Mouse (Mus musculus): ENCODE data around the gene Gm11444.

The Gm11444 gene

DNA sequence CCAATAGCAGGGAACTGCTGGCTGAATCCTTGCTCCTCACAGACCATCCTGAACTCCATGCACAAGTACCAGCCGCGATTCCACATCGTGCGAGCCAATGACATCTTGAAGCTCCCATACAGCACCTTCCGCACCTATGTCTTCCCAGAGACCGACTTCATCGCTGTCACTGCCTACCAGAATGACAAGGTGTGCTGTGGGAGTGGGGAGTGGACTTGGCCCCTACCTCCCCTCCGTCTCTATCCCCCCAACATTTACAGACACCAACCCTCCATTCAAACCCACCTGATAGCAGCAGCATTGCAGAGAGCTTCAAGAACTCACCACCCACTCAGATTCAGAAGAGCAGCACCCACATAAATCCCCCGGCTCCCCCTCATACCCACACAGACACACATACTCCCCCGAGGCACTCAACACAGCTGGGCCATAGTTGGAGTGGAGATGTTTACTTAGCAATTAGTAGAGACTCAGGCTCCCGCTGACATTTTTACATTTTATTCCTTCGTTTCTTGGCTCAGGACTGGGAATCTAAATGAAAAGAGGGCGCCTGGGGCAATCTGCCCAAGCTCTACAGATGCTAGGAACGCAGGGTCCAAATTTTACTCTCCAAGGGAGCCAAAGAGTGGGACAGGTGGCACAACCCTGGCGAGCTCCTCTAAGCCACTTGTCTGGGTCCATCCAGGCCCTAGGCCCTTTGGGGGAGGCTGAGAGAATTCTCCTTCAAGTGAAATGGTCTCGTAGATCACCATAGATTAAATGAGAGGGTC lies 14.2 kb downstream of the Gm11444 start:
- no peak for DNase-seq (ENCODE audit: low spot score in 2 of 2)

DNA sequence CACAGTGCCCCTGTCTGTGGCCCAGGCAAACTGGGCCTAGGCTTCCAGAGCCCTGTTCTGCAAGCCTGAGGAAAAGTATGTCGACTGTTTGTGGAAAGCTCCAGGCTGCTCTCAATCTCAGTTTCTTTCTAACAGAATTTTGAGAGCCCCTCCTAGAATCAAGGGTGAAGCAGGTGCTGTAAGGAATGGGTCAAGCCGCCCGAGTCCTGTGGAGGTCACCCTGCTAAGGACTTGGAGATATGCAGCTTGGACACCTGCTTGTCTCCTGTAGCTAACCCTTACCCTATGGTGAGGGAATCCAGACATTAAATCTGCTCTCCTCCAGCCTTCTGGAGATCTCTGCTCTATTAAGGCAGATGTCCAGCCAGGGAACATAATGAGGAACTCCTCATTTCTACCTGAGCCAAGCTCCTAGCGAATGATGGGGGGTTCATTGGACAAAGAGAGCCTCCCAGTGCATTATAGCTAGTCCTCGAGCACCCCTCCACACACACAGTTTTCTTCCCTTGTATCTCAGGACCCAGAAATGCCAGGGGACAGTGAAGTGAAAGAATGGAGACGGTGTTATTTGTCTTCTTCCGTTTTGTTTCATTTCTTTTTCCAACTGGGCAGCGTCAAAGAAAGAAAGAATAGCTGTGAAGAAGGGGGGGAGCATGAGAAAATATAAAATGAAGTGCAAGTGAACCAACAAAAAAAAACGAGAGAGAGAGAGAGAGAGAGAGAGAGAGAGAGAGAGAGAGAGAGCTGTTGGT lies 15.0 kb downstream of the Gm11444 start:
- no peak for DNase-seq (ENCODE audit: low spot score in 2 of 2)

GRCm38 (mm10) chr11:85834386-85834931 lies 15.7 kb downstream of the Gm11444 start:
- DNase-seq (ENCODE audit: low spot score in 2 of 2): no peak

- no peak for DNase-seq (ENCODE audit: low spot score in 2 of 2)
Observed at GRCm38 (mm10) chr11:85833761-85834385, 16.3 kb downstream of the Gm11444 start.

DNA sequence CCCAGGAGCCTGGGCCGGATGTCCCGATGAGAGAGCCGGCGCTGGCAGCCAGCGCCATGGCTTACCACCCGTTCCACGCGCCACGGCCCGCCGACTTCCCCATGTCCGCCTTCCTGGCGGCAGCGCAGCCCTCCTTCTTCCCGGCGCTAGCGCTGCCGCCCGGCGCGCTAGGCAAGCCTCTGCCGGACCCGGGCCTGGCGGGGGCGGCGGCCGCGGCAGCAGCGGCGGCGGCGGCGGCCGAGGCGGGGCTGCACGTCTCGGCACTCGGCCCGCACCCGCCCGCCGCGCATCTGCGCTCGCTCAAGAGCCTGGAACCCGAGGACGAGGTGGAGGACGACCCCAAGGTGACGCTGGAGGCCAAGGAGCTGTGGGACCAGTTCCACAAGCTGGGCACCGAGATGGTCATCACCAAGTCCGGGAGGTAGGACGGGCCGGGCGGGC lies 17.0 kb downstream of the Gm11444 start:
- DNase-seq (ENCODE audit: low spot score in 2 of 2): no peak

- no peak for DNase-seq (ENCODE audit: low spot score in 2 of 2)
Observed at GRCm38 (mm10) chr11:85832231-85832924, 17.8 kb downstream of the Gm11444 start, which contains the start of gene Tbx2. Gene Tbx2 (plus strand): TSS chr11:85832551.

GRCm38 (mm10) chr11:85831656-85832230 lies 18.4 kb downstream of the Gm11444 start:
- no peak for DNase-seq (ENCODE audit: low spot score in 2 of 2)

GRCm38 (mm10) chr11:85830901-85831341 lies 19.2 kb downstream of the Gm11444 start:
- DNase-seq (ENCODE audit: low spot score in 2 of 2): no peak

GRCm38 (mm10) chr11:85829520-85830440 lies 20.4 kb downstream of the Gm11444 start:
- DNase-seq (ENCODE audit: low spot score in 2 of 2): no peak

DNA sequence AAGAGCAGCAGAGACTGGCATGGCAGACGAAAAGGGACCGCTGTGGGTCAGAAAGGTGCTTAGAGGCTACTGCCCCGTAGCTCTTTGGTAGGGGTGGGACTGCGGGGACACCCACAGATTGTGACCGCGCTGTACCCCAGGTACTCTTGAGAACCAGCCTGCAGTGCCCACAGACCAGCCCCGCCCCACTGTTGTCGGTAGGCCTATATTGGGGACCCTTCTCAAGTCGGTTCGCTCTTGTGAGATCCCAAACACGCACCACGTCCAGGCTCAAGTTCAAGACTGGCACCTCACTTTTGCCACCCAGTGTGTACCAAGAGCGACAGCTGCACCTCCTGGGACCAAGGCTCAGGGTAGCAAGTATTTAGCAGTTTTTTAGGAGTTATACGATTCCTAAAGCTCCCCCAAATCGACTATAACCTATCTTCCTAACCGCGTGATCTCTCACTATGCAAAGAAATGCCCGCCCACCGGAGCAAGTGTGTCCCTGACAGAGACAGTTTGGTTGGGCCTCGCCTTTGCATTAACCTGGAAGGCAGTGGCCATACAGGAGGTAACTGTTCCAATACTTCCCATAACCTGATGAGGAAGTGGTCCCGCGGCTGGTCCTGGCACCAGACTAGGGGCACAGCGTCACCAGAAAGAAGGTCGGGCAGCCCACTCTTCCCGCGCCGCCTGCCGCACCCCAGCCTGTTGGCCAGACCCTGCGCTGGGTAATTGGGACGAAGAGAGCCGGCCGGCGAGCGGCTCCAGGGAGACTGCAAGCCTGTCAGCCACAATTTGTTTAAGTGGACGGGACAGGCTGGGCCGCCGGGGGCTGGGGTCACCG lies 21.2 kb downstream of the Gm11444 start:
- no peak for DNase-seq (ENCODE audit: low spot score in 2 of 2)

- DNase-seq (ENCODE audit: low spot score in 2 of 2): no peak
Observed at GRCm38 (mm10) chr11:85827342-85827741, 22.8 kb downstream of the Gm11444 start.

DNA sequence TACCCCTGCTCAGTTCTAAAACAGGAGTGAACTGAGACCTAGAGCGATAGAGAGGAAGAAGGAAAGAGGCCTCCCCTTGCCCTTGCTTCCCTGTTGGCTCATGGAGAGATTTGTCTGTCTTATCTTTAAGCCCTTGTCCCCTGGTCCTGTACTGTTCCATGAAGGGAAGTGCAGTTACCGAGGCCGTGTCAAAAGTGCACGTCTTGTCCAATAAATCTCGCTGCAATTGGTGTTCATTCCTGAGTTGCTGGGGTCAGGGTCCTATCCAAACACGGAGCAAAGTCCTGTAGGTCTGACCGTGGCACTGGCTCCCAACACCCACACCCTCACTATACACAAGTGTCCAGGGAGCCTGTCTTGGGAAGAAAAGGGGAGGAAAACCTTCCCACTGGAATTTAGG lies 24.3 kb downstream of the Gm11444 start:
- DNase-seq (ENCODE audit: low spot score in 2 of 2): no peak

DNA sequence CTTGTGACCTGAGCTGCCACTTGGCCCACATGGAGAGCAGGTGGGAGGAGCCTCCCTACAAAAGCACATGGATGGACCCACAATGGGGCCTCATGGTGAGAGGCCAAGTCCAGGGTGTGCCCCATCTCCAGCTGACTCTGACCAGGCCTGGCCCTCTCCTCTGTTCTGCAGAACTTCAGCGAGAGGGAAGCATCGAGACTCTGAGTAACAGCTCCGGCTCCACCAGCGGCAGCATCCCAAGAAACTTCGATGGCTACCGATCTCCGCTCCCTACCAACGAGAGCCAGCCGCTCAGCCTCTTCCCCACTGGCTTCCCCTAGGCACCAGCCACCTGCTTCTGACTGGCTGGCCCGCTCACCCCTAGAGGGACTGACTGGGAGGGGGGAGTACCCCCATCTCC lies 25.1 kb downstream of the Gm11444 start:
- DNase-seq (ENCODE audit: low spot score in 2 of 2): no peak

DNA sequence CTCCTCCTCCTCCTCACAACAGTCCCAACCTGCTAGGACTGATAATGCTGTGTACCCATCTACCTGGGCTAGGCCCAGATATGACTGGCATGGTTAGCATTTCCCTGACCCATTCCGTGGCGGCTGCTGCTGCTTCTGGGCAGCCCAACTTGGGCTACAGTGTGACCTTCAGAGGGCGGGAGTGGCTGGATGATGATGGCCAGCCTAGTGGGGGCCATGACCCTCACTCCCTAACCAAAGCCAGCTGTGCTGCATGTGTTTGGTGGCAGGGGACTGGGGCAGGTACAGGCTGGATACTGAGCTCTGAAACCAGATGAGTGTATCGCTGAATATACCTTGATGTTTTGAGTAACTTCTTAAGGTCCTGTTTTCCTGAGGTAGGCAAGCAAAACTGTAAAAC lies 26.3 kb downstream of the Gm11444 start:
- DNase-seq (ENCODE audit: low spot score in 2 of 2): no peak

DNA sequence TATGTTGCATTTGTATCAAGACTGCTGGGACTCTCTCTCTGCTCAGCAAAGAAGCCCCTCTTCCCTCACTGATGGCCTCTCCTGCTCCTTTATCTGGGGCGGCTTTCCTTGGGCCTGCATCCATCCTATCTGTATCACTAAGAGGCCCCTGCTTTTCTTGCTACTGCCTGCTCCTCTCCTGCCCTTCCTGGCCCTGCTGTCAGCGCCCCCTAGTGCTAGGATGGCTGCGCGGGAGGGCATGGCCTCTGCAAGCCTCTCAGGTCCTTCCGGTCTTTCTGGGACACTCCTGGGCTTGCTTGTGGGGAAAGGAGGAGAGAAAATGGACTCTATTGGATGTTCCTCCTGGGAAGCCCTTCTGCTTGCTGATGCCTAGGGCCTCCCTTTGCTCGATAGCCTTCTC lies 27.0 kb downstream of the Gm11444 start:
- peak in 1 of 2 experiments; percentile 70 for DNase-seq (ENCODE audit: low spot score in 2 of 2)

DNA sequence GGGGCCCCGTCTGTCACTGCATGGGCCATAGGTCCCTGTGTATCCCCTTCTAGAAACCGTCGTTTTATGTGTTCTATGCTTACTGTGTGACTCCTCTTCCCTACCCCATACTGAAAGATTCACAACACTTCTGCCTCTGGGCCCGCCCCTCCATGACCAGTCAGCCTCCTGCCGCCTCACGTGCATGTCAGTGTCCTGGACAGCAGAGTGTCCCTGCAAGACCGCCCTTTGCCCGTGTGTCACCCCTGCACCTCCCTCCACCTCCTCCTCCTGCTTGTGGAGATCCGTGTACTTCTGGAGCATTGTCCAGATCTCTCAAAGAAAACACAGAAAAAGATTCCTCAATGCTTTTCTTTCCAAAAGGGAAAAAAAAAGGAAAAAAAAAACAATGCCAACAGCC lies 28.5 kb downstream of the Gm11444 start:
- DNase-seq (ENCODE audit: low spot score in 2 of 2): no peak

DNA sequence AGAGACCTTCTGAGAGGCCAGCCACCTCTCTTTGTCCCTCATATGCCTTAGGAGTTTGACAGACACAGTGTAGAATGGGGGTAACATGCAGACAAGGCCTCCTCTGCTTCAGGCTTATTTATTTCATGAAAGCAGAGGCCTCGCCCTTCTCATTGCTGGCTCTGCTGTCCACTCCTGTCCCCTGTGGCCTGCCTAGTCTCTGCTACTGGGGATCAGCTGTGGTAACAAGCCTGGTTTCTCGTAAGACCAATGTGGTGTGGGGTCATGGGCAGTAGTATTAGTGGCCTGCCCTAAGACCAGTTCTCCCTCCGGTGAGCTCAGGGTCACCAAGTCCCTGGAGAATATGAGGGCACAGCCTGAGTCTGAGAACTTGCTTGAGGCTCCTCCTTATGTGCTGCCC lies 29.2 kb downstream of the Gm11444 start:
- no peak for DNase-seq (ENCODE audit: low spot score in 2 of 2)

GRCm38 (mm10) chr11:85818401-85818800 lies 31.7 kb downstream of the Gm11444 start:
- DNase-seq (ENCODE audit: low spot score in 2 of 2): no peak

DNA sequence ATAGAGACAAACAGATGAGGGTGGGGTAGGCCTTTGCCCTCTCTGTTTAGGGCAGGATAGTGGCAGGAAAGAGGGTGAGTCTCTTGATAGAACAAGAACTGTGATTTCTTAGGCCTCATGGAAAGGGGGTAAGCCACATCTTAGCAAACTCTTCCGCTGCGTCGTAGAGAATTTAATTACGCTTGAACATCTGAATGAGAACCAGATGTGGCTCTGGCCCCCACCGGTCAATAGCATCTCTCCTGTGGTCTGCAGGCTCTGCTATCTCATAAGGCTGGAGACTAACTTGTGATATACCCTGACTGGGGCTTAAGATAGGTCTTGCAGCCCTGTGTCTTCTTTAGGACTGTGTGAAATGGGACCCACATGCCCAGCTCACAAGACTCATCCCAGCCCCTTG lies 33.7 kb downstream of the Gm11444 start:
- DNase-seq (ENCODE audit: low spot score in 2 of 2): no peak

All from left cerebral cortex, adult 9 months (tissue).